Mouse (Mus musculus) midbrain, embryonic 13.5 days (tissue): ENCODE measurements around the gene Calhm1. TPM values are rescaled to one million over a fixed set of nuclear protein-coding genes. Genes with fewer than 3 reads are reported as not detected.
A peak's percentile ranks its signal among the peaks of the same experiment; 100 is the strongest.

ENCODE experiments used
- ATAC-seq: fragments of 200-750 bp; cut with Nextera tagmentation; 2 replicates; pipeline ENCODE4 v1.8.0; 2017; ENCODE audit warnings: mild to moderate bottlenecking, moderate TSS enrichment, moderate library complexity
- H3K27ac ChIP-seq: fragments of 300-500 bp; sonication (generic); 2 replicates; pipeline ENCODE4 v1.5.1; 2015; ENCODE audit warnings: inconsistent platforms, mild to moderate bottlenecking, moderate library complexity
- H3K27me3 ChIP-seq: fragments of 300-500 bp; sonication (generic); 2 replicates; pipeline ENCODE4 v1.6.1; 2015; ENCODE audit warnings: mild to moderate bottlenecking, inconsistent platforms
- H3K36me3 ChIP-seq: fragments of 300-500 bp; sonication (generic); 2 replicates; pipeline ENCODE4 v1.6.1; 2015; ENCODE audit warnings: mild to moderate bottlenecking, inconsistent platforms
- H3K4me1 ChIP-seq: fragments of 300-500 bp; sonication (generic); replicated peaks from 2 replicates; pipeline ENCODE4 v1.6.1; 2015; ENCODE audit warnings: inconsistent platforms
- H3K4me2 ChIP-seq: fragments of 300-500 bp; sonication (generic); replicated peaks from 2 replicates; pipeline ENCODE4 v1.6.1; 2015; ENCODE audit warnings: moderate library complexity, mild to moderate bottlenecking, inconsistent platforms
- H3K4me3 ChIP-seq: fragments of 300-500 bp; sonication (generic); replicated peaks from 2 replicates; pipeline ENCODE4 v1.5.1; 2015; ENCODE audit warnings: mild to moderate bottlenecking, inconsistent platforms
- H3K9ac ChIP-seq: fragments of 300-500 bp; sonication (generic); replicated peaks from 2 replicates; pipeline ENCODE4 v1.6.1; 2015; ENCODE audit warnings: mild to moderate bottlenecking, inconsistent platforms
- H3K9me3 ChIP-seq: fragments of 300-500 bp; sonication (generic); 2 replicates; pipeline ENCODE4 v1.6.1; 2016; ENCODE audit warnings: mild to moderate bottlenecking, inconsistent platforms
- WGBS: fragments of 180-500 bp; shearing (Covaris S2); methylation state at CpG from one replicate; pipeline ENCODE4 v1.1.7; 2015; 5-methylcytosine and 5-hydroxymethylcytosine counted together
- polyA plus RNA-seq: library from polyadenylated mRNA; unstranded; fragments of >200 nt; fragmentation: Nextera tagmentation; extraction: Ambion mirVana; gene quantifications from 2 replicates; pipeline ENCODE4 v1.2.1, GENCODE M21; 2015

Calhm1 gene
- polyA plus RNA-seq, 1 experiment from 2014 or later = not detected

- Histone ChIP-seq H3K4me2 (no peak overlapping the region), H3K9me3 (no peaks in the 10 kb centered on the region), H3K9ac (no peak overlapping the region), H3K27me3 (peaks cover 32% of the 10 kb centered on the region), H3K36me3 (no peaks in the 10 kb centered on the region), H3K27ac (no peak overlapping the region), H3K4me3 (no peak overlapping the region), H3K4me1 (peaks cover 18% of the 10 kb centered on the region)
- ATAC-seq = no peak
- 72% methylated on average over 2 of the region's 2 CpGs for WGBS
These were observed 31.4 kb upstream of the Calhm1 start for GRCm38 (mm10) chr19:47175472-47175871.

GRCm38 (mm10) chr19:47174515-47174914 lies 30.5 kb upstream of the Calhm1 start:
- Histone ChIP-seq H3K27me3 (peaks cover 22% of the 10 kb centered on the region), H3K36me3 (no peaks in the 10 kb centered on the region), H3K27ac (no peak overlapping the region), H3K9me3 (no peaks in the 10 kb centered on the region), H3K4me2 (no peak overlapping the region), H3K9ac (no peak overlapping the region), H3K4me1 (peaks cover 9% of the 10 kb centered on the region), H3K4me3 (no peak overlapping the region)
- WGBS = 62% methylated on average over 3 of the region's 3 CpGs
- no peak for ATAC-seq

DNA sequence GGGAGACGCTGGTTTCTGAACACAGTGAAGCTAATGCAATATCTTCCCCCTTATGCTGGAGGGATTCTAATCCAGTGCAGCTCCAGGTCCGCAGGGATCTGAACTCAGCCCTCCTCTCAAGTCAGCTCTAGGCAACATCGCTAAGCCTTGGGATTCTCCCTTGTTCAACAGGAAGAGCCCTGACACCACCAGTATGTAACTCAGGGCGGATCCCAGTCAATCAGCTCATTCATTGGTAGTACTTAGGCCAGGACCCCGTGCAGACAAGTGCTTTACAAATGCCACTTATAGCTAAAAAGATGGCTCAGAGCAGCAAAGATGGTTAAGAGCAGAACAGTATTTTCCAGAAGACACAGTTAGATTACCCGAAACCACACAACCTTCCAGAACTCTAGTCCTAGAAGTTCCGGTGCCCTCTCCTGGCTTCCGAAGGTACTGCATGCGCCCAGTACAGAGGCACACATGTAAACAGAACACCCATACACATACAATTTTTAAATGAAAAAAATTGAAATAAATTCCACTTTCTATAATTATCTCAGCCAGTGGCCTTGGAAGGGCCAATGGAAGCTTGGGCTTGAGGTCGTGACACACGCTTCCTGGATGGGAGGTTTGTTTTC lies 24.8 kb upstream of the Calhm1 start:
- no peak overlapping the region for H3K27ac ChIP-seq
- no peaks in the 10 kb centered on the region; the same call in 1 of the 2 replicates for H3K4me1 ChIP-seq
- H3K4me2 ChIP-seq = peak overlapping the region; percentile 31; the same call in 1 of the 2 replicates
- H3K4me3 ChIP-seq = no peak overlapping the region
- H3K27me3 ChIP-seq = no peaks in the 10 kb centered on the region
- no peaks in the 10 kb centered on the region for H3K9me3 ChIP-seq
- 26% methylated on average over 11 of the region's 11 CpGs for WGBS
- no peaks in the 10 kb centered on the region for H3K36me3 ChIP-seq
- no peak overlapping the region for H3K9ac ChIP-seq
- peak; percentile 37; the same call in 1 of the 2 replicates for ATAC-seq

- H3K27me3 ChIP-seq = no peaks in the 10 kb centered on the region
- no peak overlapping the region for H3K9ac ChIP-seq
- H3K4me3 ChIP-seq = no peak overlapping the region
- H3K4me1 ChIP-seq = no peaks in the 10 kb centered on the region; the same call in 1 of the 2 replicates
- H3K9me3 ChIP-seq = no peaks in the 10 kb centered on the region
- ATAC-seq = 0 out of 2 replicates have a peak, but pooled peaks have one; percentile 60
- WGBS = 7% methylated on average over 13 of the region's 13 CpGs
- no peak overlapping the region for H3K27ac ChIP-seq
- H3K4me2 ChIP-seq = peak overlapping the region; percentile 31
- no peaks in the 10 kb centered on the region for H3K36me3 ChIP-seq
These were observed 24.2 kb upstream of the Calhm1 start for GRCm38 (mm10) chr19:47168223-47168622.

GRCm38 (mm10) chr19:47167617-47168214 lies 23.7 kb upstream of the Calhm1 start:
- H3K9me3 ChIP-seq = no peaks in the 10 kb centered on the region
- 42% methylated on average over 7 of the region's 7 CpGs for whole genome bisulfite sequencing
- H3K9ac ChIP-seq = no peak overlapping the region
- H3K27ac ChIP-seq = no peak overlapping the region
- no peaks in the 10 kb centered on the region for H3K27me3 ChIP-seq
- H3K4me3 ChIP-seq = no peak overlapping the region
- H3K4me2 ChIP-seq = no peak overlapping the region
- ATAC-seq = no peak
- no peaks in the 10 kb centered on the region for H3K36me3 ChIP-seq
- H3K4me1 ChIP-seq = no peaks in the 10 kb centered on the region; the same call in 1 of the 2 replicates

DNA sequence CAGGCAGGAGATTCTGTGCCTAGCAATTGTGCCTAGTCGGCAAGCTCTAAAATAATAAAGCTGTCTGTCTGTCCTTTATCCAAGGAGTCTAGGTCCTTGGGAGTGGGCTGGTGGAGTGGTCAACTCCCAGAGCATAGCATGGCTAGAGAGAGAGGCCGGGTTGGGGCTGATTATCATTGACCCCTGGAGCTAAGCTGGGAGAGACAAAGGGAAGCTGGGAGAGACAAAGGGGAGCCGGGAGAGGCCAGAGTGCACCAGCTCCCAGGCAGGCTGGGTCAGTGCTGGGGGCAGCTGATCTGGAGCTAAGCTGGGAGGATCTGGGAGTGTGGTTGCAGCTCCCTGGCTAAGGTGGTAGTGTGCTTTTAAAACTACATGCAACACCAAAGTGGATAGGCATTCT lies 22.7 kb upstream of the Calhm1 start:
- Histone ChIP-seq H3K4me2 (no peak overlapping the region), H3K36me3 (no peaks in the 10 kb centered on the region), H3K9ac (no peak overlapping the region), H3K27ac (no peak overlapping the region), H3K27me3 (no peaks in the 10 kb centered on the region), H3K4me3 (no peak overlapping the region), H3K4me1 (no peaks in the 10 kb centered on the region; the same call in 1 of the 2 replicates), H3K9me3 (no peaks in the 10 kb centered on the region)
- ATAC-seq = no peak
- 8% methylated on average over 3 of the region's 3 CpGs for WGBS

DNA sequence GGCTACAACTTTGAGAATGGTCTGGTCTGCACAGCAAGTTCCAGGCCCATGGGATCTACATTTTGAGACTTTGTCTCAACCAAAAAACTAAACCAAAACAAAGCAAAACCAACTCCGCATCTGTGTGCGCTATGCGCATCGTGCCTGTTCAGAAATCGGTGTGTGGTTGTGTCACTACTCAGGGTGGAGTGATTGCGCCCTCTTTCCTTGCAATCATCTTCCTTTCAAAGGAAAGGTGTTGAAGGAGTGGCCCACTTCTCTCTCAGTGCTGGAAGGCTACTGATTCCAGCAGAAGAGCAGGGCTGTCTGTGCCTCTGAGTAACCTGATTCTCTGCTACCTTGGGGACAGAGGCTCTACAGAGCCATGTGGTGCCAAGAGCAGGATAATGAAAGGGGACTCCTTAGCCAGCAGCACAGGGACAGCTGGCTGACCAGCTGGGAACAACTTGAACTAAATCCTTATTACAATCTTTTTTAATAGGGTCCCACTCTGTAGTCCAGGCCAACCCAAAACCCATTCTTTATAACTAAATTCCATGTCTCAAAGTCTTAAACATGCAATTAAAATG lies 19.2 kb upstream of the Calhm1 start:
- Histone ChIP-seq H3K36me3 (no peaks in the 10 kb centered on the region), H3K4me3 (no peak overlapping the region), H3K9ac (no peak overlapping the region), H3K9me3 (no peaks in the 10 kb centered on the region), H3K4me2 (no peak overlapping the region), H3K27ac (no peak overlapping the region), H3K4me1 (no peaks in the 10 kb centered on the region; the same call in 1 of the 2 replicates), H3K27me3 (no peaks in the 10 kb centered on the region)
- 96% methylated on average over 6 of the region's 6 CpGs for WGBS
- ATAC-seq = no peak

- Histone ChIP-seq H3K27me3 (no peaks in the 10 kb centered on the region), H3K4me1 (no peaks in the 10 kb centered on the region), H3K27ac (no peak overlapping the region), H3K4me2 (no peak overlapping the region), H3K9me3 (no peaks in the 10 kb centered on the region), H3K36me3 (no peaks in the 10 kb centered on the region), H3K9ac (no peak overlapping the region), H3K4me3 (no peak overlapping the region)
- ATAC-seq = no peak
- 67% methylated on average over 4 of the region's 4 CpGs for WGBS
These were observed 17.6 kb upstream of the Calhm1 start for GRCm38 (mm10) chr19:47161669-47162068.

DNA sequence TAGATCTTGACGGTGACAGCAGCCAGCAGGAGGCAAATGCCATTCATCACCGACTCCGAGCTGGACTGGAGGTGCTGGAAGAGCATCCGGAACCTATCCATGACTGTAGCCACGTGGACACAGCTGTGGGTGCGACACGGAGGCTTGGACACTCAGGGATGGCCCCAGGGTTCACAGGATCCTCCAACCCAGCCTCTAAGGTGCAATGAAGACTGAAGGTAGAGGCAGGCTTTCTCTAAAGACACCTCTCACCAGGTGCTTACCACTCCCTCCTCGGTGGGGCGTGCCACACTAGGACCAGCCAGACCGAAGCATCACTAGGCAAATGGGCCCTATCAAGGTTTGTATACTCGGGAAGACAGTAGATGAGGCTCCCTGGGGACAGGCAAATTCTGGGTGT lies 13.6 kb upstream of the Calhm1 start, which contains the start of gene Calhm3:
Gene Calhm3, minus strand, starts transcription at position 101 of the 400 bp plus-strand sequence.
- no peak within 1 kb of the TSS for H3K27ac ChIP-seq
- no peaks in the 10 kb centered on the region for H3K9me3 ChIP-seq
- no peak for ATAC-seq
- no peaks in the 10 kb centered on the region for H3K4me1 ChIP-seq
- 83% methylated on average over 11 of the region's 11 CpGs for WGBS
- no peaks in the 10 kb centered on the region for H3K27me3 ChIP-seq
- no peaks in the 10 kb centered on the region for H3K36me3 ChIP-seq
- no peak within 1 kb of the TSS for H3K4me3 ChIP-seq
- no peak within 1 kb of the TSS for H3K9ac ChIP-seq
- H3K4me2 ChIP-seq = no peak within 1 kb of the TSS

GRCm38 (mm10) chr19:47153767-47154166 lies 9.7 kb upstream of the Calhm1 start:
- no peak overlapping the region for H3K27ac ChIP-seq
- WGBS = 94% methylated on average over 7 of the region's 7 CpGs
- no peaks in the 10 kb centered on the region for H3K27me3 ChIP-seq
- no peak for ATAC-seq
- H3K9ac ChIP-seq = no peak overlapping the region
- H3K4me1 ChIP-seq = 0 out of 2 replicates have a peak, but pooled peaks cover 5% of the 10 kb centered on the region
- no peak overlapping the region for H3K4me3 ChIP-seq
- no peak overlapping the region for H3K4me2 ChIP-seq
- H3K36me3 ChIP-seq = no peaks in the 10 kb centered on the region
- H3K9me3 ChIP-seq = no peaks in the 10 kb centered on the region

GRCm38 (mm10) chr19:47152062-47152369 lies 8.0 kb upstream of the Calhm1 start:
- Histone ChIP-seq H3K9ac (peak overlapping the region; percentile 63), H3K9me3 (no peaks in the 10 kb centered on the region), H3K4me3 (peak overlapping the region; percentile 38), H3K4me2 (peak overlapping the region; percentile 62), H3K27me3 (no peaks in the 10 kb centered on the region), H3K27ac (no peak overlapping the region), H3K4me1 (0 out of 2 replicates have a peak, but pooled peaks cover 5% of the 10 kb centered on the region), H3K36me3 (no peaks in the 10 kb centered on the region)
- WGBS = 62% methylated on average over 12 of the region's 12 CpGs
- no peak; the same call in 1 of the 2 replicates for ATAC-seq

- H3K9ac ChIP-seq = peak overlapping the region; percentile 63
- peak overlapping the region; percentile 38 for H3K4me3 ChIP-seq
- 0 out of 2 replicates have a peak, but pooled peaks cover 5% of the 10 kb centered on the region for H3K4me1 ChIP-seq
- peak; percentile 62 for ATAC-seq
- H3K36me3 ChIP-seq = no peaks in the 10 kb centered on the region
- peak overlapping the region; percentile 62 for H3K4me2 ChIP-seq
- H3K27me3 ChIP-seq = no peaks in the 10 kb centered on the region
- no peak overlapping the region for H3K27ac ChIP-seq
- WGBS = 22% methylated on average over 32 of the region's 32 CpGs
- no peaks in the 10 kb centered on the region for H3K9me3 ChIP-seq
These were observed 7.4 kb upstream of the Calhm1 start for GRCm38 (mm10) chr19:47151332-47152061.
